Mouse (Mus musculus) lung, postnatal 0 days (tissue): ENCODE results near the gene Rap1gds1.

Source experiments
- CTCF ChIP-seq: IDR thresholded peaks from 2 replicates; pipeline ENCODE4 v1.5.1; 2016; ENCODE audit warnings: antibody characterized with exemption, mild to moderate bottlenecking
- EP300 ChIP-seq: IDR thresholded peaks from 2 replicates; pipeline ENCODE4 v1.6.1; 2016; ENCODE audit warnings: antibody characterized with exemption, mild to moderate bottlenecking, control low read depth

DNA sequence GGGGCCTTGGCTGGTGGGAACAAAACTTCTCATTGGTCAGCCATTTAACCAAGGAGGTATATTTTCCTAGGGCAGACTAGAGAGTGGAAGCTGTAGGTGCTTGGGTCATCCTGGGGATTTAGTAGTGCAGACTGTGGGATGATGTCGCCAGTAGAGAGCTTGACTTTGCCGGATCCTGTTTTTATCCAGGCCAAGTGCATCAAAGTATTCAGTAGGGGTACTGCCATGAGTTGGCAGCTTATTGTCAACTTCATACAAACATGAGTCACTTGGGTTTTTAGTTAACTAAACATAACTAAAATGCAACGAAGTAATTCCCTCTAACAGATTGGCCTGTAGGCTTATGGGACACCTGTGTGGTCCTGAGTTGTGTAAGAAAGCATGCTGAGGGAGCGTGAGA, 158.4 kb downstream of the Rap1gds1 start:
- TF ChIP-seq EP300 = no peak
- no peak for TF ChIP-seq CTCF
